Mouse (Mus musculus): Measurements from ENCODE around the gene Exog. TPM values are rescaled to one million over a fixed set of nuclear protein-coding genes. Genes with fewer than 3 reads are reported as not detected.

The Exog gene
- 48.7 and 49.4 TPM in 2 replicates for polyA plus RNA-seq (2015; fragmentation: Nextera tagmentation; extraction: Ambion mirVana)

DNA sequence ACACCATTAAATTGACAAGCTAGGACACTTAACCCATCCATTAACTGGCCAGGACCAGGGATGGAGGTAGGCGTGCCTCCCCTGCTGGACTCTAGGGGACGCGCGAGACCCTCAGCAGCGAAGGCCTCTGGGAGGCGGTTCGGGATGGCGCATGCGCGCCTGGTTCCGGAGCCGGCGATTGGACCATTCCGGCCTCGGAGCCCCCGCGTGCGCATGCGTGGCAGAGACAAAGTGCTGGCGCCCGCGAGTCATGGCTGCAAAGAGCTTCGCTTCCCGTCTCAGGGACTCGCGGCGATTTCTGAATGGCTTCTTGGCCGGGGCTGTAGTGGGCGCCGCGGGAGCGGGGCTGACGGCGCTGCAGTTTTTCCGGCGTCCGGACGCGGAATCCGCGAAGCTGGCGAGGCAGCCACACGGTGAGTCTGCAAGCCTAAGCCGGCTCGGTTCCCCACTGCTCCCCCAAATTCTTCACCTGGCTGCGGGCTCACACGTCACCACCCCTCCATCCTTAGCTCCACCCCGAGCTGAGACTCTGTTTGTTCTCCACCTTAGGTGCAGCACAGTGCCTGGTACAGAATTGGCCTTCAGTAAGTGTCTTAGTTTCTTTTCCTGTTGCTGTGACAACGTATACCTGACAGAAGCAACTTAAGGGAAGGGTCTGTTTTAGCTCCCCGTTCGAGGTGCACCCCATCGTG lies at the start of gene Exog:
TSS of gene Exog (plus strand) at position 206 of the 692 bp plus-strand sequence.
- H3K27ac ChIP-seq (ENCODE audit: low read depth, low read length): peak within 1 kb of the TSS; percentile 82
- peak within 1 kb of the TSS; percentile 89 for H3K9ac ChIP-seq (ENCODE audit: low read depth, low read length)
- peak within 1 kb of the TSS; percentile 85 for H3K4me3 ChIP-seq (ENCODE audit: low read length)
- no peaks in the 10 kb centered on the region for H3K27me3 ChIP-seq (replicated peaks; ENCODE audit: control insufficient read depth, insufficient read depth, low read length)
- peak; percentile 92 for ATAC-seq
- H3K36me3 ChIP-seq (ENCODE audit: control insufficient read depth, insufficient read depth, low read length): peaks cover 8% of the 10 kb centered on the region
- peaks cover 12% of the 10 kb centered on the region for H3K4me1 ChIP-seq (ENCODE audit: control insufficient read depth, insufficient read depth, low read depth, low read length)
- no peaks in the 10 kb centered on the region for H3K9me3 ChIP-seq (ENCODE audit: control insufficient read depth, low read length)
- peak within 1 kb of the TSS; percentile 86 for H3K4me2 ChIP-seq (ENCODE audit: low read length)
- WGBS: under 1% methylated on average over 43 of the region's 52 CpGs

DNA sequence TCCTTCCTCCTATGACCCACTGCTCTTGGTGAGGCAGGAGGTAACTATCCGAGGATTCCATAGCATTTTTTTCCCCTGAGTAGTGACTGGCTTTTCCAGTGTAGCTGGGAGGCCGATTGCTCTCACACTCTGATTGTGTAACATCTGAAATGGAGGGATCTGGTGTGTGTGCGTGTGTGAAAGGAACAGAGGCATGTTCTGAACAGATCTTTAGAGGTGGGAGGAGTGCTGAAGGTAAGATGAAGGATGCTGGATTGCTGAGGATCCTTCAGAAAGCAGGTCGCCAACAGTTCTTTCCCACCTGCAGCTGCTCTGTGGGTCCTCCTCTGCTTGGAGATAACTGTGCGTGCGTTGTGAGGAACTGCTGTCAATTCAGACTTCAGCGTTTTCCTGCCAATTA lies 43.4 kb upstream of the Exog start:
- peaks cover 28% of the 10 kb centered on the region for H3K4me1 ChIP-seq (ENCODE audit: control insufficient read depth, insufficient read depth, low read depth, low read length)
- no peaks in the 10 kb centered on the region for H3K9me3 ChIP-seq (ENCODE audit: control insufficient read depth, low read length)
- WGBS: 2% methylated on average over 7 of the region's 7 CpGs
- peak overlapping the region; percentile 94 for H3K4me3 ChIP-seq (ENCODE audit: low read length)
- H3K27ac ChIP-seq (ENCODE audit: low read depth, low read length): peak overlapping the region; percentile 98; the same call in 1 of the 2 replicates
- no peaks in the 10 kb centered on the region for H3K36me3 ChIP-seq (ENCODE audit: control insufficient read depth, insufficient read depth, low read length)
- H3K27me3 ChIP-seq (replicated peaks; ENCODE audit: control insufficient read depth, insufficient read depth, low read length): no peaks in the 10 kb centered on the region
- no peak for ATAC-seq
- peak overlapping the region; percentile 93 for H3K4me2 ChIP-seq (ENCODE audit: low read length)
- H3K9ac ChIP-seq (ENCODE audit: low read depth, low read length): peak overlapping the region; percentile 99

DNA sequence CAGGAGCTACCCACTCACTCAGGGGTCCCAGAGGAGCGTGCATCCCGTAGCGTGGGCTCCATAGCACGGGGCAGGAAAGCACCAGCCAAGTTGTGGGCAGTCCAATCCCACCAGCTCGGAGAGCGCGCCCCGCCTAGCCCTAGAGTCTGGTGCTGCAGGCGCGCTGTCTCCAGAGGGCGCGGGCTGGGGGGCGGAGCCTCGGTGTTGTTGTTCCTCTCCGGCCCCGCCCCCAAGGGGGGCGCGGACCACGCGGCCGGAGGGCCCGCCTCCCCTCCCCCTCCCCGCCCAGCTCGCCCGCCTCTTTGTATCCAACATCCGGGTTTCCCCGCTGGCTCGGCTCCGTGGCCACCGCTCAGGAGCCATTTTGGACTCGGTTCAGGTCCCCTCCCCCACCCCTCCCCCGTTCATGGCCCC lies 42.9 kb upstream of the Exog start, which contains the start of gene Acvr2b:
TSS of gene Acvr2b (plus strand) at position 318 of the 414 bp plus-strand sequence.
- peaks cover 29% of the 10 kb centered on the region for H3K4me1 ChIP-seq (ENCODE audit: control insufficient read depth, insufficient read depth, low read depth, low read length)
- peak within 1 kb of the TSS; percentile 94 for H3K4me3 ChIP-seq (ENCODE audit: low read length)
- ATAC-seq: peak; percentile 95
- WGBS: under 1% methylated on average over 19 of the region's 32 CpGs
- no peaks in the 10 kb centered on the region for H3K9me3 ChIP-seq (ENCODE audit: control insufficient read depth, low read length)
- no peaks in the 10 kb centered on the region for H3K27me3 ChIP-seq (replicated peaks; ENCODE audit: control insufficient read depth, insufficient read depth, low read length)
- peak within 1 kb of the TSS; percentile 99 for H3K9ac ChIP-seq (ENCODE audit: low read depth, low read length)
- no peaks in the 10 kb centered on the region for H3K36me3 ChIP-seq (ENCODE audit: control insufficient read depth, insufficient read depth, low read length)
- H3K27ac ChIP-seq (ENCODE audit: low read depth, low read length): peak within 1 kb of the TSS; percentile 98
- peak within 1 kb of the TSS; percentile 93 for H3K4me2 ChIP-seq (ENCODE audit: low read length)

DNA sequence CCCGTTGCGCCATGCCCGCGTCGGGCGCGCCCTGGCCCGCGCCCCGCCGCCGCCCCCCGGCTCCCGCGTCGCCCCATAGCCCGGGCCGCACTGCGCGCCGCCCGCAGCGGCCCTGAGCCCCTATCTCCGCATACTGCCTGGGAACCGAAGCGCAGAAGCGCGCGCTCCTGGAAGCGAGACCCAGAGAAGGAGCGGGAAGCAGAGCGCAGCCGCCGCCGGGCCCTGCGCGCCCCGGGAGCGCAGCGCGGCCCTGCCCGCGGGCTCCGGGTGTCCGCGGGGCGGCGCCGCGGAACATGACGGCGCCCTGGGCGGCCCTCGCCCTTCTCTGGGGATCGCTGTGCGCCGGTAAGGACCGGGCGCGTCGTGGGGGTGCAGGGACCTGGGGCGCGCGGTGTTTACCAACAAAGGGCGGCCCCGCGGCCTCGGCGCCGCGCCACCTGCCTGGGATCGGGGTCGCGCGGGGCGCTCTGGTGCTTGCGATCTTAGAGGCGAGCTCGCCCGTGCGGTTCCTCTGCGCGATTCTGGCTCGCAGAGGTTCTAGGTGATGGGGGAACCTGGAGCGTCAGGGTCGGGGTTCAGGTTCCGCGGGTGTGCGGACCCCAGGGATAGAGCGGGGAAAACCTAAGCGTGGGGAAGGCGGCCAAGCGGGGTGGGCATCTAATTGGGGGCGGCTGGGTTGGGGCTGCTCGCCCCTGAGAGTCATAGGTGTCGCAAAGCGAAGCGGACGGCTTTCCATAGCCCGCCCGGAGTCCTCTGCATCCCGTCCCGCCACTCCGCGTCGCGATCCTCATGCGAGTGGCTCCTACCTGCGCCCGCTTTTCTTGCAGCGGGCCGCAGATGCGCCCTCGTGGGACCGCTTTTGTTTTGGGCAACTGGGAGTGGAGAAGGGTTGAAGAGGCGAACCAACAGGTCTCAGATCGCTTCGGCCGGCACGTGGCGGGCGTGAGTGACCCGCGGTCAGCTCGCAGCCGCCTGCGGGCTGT lies 42.2 kb upstream of the Exog start:
- Histone ChIP-seq H3K9me3 (ENCODE audit: control insufficient read depth, low read length) (no peaks in the 10 kb centered on the region), H3K36me3 (ENCODE audit: control insufficient read depth, insufficient read depth, low read length) (no peaks in the 10 kb centered on the region), H3K4me2 (ENCODE audit: low read length) (peak overlapping the region; percentile 93), H3K4me1 (ENCODE audit: control insufficient read depth, insufficient read depth, low read depth, low read length) (peaks cover 29% of the 10 kb centered on the region), H3K27me3 (replicated peaks; ENCODE audit: control insufficient read depth, insufficient read depth, low read length) (no peaks in the 10 kb centered on the region), H3K27ac (ENCODE audit: low read depth, low read length) (peak overlapping the region; percentile 98), H3K4me3 (ENCODE audit: low read length) (peak overlapping the region; percentile 94), H3K9ac (ENCODE audit: low read depth, low read length) (peak overlapping the region; percentile 99)
- peak; percentile 70 for ATAC-seq
- under 1% methylated on average over 92 of the region's 127 CpGs for WGBS

DNA sequence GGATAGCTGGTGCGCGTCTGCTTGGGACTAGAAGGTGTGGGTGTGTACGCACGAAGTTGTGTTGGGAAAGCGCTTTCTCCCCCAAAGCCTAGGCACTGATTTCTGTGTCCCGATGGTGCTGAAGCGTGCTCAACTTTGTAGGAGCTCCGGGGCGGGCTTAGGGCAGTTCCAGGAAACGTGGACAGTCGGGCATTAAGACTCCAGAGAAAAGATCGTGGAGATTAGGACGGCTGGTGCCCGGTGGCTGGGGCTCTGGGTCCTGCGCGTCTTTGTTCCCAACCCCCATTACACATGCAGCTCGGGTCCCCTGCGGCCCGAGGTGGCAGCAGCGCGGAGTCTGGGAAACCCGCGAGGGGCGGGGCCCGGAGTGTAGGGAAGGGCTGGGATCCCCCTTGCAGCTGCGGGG lies 41.5 kb upstream of the Exog start:
- H3K4me2 ChIP-seq (ENCODE audit: low read length): peak overlapping the region; percentile 93
- peaks cover 29% of the 10 kb centered on the region for H3K4me1 ChIP-seq (ENCODE audit: control insufficient read depth, insufficient read depth, low read depth, low read length)
- no peaks in the 10 kb centered on the region for H3K9me3 ChIP-seq (ENCODE audit: control insufficient read depth, low read length)
- WGBS: under 1% methylated on average over 26 of the region's 26 CpGs
- ATAC-seq: peak; percentile 24; the same call in 1 of the 2 replicates
- H3K4me3 ChIP-seq (ENCODE audit: low read length): peak overlapping the region; percentile 94
- peak overlapping the region; percentile 98 for H3K27ac ChIP-seq (ENCODE audit: low read depth, low read length)
- peak overlapping the region; percentile 99 for H3K9ac ChIP-seq (ENCODE audit: low read depth, low read length)
- no peaks in the 10 kb centered on the region for H3K36me3 ChIP-seq (ENCODE audit: control insufficient read depth, insufficient read depth, low read length)
- H3K27me3 ChIP-seq (replicated peaks; ENCODE audit: control insufficient read depth, insufficient read depth, low read length): no peaks in the 10 kb centered on the region

DNA sequence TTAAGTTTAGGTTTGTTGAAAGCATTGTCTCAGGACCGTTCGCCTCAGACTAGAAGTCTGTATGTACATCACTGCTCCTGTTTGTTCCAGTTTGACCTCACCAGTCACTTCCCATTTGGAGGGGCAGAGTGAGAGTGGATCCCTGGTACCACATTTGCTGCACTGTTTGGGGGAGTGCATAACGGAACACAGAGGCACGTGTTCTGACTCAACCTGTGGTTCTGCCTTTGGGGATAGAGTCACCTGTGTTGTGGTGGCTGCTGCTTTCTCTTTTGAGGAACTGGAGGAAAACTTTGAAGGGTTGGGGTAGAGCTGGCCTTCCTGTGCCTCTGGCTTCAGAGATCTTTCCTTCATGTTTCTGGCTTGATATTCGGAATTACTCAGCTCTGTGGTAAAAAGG lies 40.7 kb upstream of the Exog start:
- WGBS: 62% methylated on average over 5 of the region's 5 CpGs
- peaks cover 29% of the 10 kb centered on the region for H3K4me1 ChIP-seq (ENCODE audit: control insufficient read depth, insufficient read depth, low read depth, low read length)
- H3K9me3 ChIP-seq (ENCODE audit: control insufficient read depth, low read length): no peaks in the 10 kb centered on the region
- peak overlapping the region; percentile 94 for H3K4me3 ChIP-seq (ENCODE audit: low read length)
- no peak for ATAC-seq
- no peaks in the 10 kb centered on the region for H3K27me3 ChIP-seq (replicated peaks; ENCODE audit: control insufficient read depth, insufficient read depth, low read length)
- H3K9ac ChIP-seq (ENCODE audit: low read depth, low read length): peak overlapping the region; percentile 99; the same call in 1 of the 2 replicates
- H3K4me2 ChIP-seq (ENCODE audit: low read length): peak overlapping the region; percentile 93
- no peaks in the 10 kb centered on the region for H3K36me3 ChIP-seq (ENCODE audit: control insufficient read depth, insufficient read depth, low read length)
- H3K27ac ChIP-seq (ENCODE audit: low read depth, low read length): no peak overlapping the region

DNA sequence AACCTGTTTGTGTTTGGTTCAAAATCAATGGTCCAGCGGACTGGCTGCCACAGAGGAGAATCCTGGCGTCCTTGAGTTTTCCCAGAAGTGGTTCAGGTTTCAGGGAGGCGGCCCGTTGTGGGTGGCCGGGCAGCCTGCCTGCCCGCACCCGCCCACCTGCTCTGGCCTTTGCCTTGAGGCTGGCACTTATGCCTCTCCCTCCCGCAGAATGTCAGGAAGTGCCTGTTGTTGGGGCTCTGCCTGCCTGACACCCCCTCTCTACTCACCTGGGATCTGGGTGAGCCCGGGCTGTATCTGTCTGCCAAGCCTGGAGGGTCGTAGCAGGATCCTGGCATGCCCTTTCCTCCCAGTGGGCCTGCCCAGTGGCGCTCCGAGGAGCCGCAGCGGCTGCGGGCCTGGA lies 36.9 kb upstream of the Exog start:
- no peaks in the 10 kb centered on the region for H3K27me3 ChIP-seq (replicated peaks; ENCODE audit: control insufficient read depth, insufficient read depth, low read length)
- no peak for ATAC-seq
- WGBS: 80% methylated on average over 15 of the region's 15 CpGs

DNA sequence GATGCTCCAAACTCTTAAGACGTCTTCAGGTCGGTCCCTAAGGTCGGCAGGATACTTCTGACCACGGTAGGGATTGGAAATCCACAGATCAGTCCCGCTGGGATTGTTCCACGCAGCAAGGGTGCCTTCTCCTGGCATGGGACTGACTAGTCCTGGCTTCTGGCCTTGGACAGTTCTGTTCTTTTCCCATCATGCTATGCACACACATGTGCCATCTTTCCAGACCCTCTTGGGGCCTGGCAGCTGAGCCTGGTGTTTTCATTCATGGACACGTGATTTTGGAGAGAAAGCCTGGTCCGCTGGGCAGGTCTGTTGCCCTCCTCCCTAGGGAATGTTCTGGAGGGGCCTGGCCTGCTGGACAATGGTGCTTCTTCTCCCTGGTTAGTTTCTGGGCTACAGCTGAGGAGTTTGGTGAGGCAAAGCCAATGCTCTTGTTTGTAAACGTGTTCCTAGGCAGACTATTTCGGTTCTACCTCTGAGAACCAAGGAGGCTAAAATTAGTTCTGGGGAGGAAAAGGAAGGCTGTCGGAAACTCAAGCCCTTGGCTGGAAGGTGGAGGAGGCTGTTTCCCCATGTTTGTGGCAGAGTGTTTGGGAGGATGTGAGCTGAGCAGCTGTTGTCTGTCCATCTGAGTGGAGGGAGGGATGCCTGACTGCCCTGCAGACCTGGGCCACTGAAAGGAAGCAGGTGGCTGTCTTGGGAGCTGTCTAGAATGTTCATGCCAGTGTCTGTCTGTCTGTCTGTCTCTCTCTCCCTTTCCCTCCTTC lies 35.7 kb upstream of the Exog start:
- no peak for ATAC-seq
- H3K36me3 ChIP-seq (ENCODE audit: control insufficient read depth, insufficient read depth, low read length): no peaks in the 10 kb centered on the region
- H3K27me3 ChIP-seq (replicated peaks; ENCODE audit: control insufficient read depth, insufficient read depth, low read length): no peaks in the 10 kb centered on the region
- no peak overlapping the region for H3K4me3 ChIP-seq (ENCODE audit: low read length)
- H3K27ac ChIP-seq (ENCODE audit: low read depth, low read length): no peak overlapping the region
- no peak overlapping the region for H3K4me2 ChIP-seq (ENCODE audit: low read length)
- H3K9ac ChIP-seq (ENCODE audit: low read depth, low read length): no peak overlapping the region
- 0 out of 2 replicates have a peak, but pooled peaks cover 2% of the 10 kb centered on the region for H3K9me3 ChIP-seq (ENCODE audit: control insufficient read depth, low read length)
- 79% methylated on average over 11 of the region's 11 CpGs for WGBS
- H3K4me1 ChIP-seq (ENCODE audit: control insufficient read depth, insufficient read depth, low read depth, low read length): peaks cover 16% of the 10 kb centered on the region

More for the DNA sequence above, 36.9 kb upstream of the Exog start:
- H3K9me3 ChIP-seq (ENCODE audit: control insufficient read depth, low read length): 0 out of 2 replicates have a peak, but pooled peaks cover 2% of the 10 kb centered on the region
- H3K9ac ChIP-seq (ENCODE audit: low read depth, low read length): no peak overlapping the region
- no peaks in the 10 kb centered on the region for H3K36me3 ChIP-seq (ENCODE audit: control insufficient read depth, insufficient read depth, low read length)
- H3K27ac ChIP-seq (ENCODE audit: low read depth, low read length): no peak overlapping the region
- H3K4me3 ChIP-seq (ENCODE audit: low read length): no peak overlapping the region
- H3K4me2 ChIP-seq (ENCODE audit: low read length): no peak overlapping the region
- peaks cover 23% of the 10 kb centered on the region for H3K4me1 ChIP-seq (ENCODE audit: control insufficient read depth, insufficient read depth, low read depth, low read length)
